Mouse (Mus musculus) ES-E14 (cell line): Measurements from ENCODE around the gene Serpinb9c.
"Not testable (repeated sequence)": the region's sequence is repeated elsewhere in the genome, so short reads cannot be mapped to it uniquely, and the experiment has no call there.

Experiments used
- CHD2 ChIP-seq: IDR thresholded peaks from 2 replicates; pipeline ENCODE4 v1.6.1; 2014; ENCODE audit warnings: mild to moderate bottlenecking, low read depth, low read length, inconsistent platforms
- HCFC1 ChIP-seq: IDR thresholded peaks from 2 replicates; pipeline ENCODE4 v1.6.1; 2012; ENCODE audit warnings: low read length, inconsistent platforms, borderline replicate concordance; ENCODE audit not compliant: insufficient read depth
- MAFK ChIP-seq: IDR thresholded peaks from 2 replicates; pipeline ENCODE4 v1.6.1; 2014; ENCODE audit warnings: mild to moderate bottlenecking, low read depth, low read length, inconsistent platforms; ENCODE audit not compliant: insufficient read depth
- ZC3H11A ChIP-seq: IDR thresholded peaks from 2 replicates; pipeline ENCODE4 v1.6.1; 2012; ENCODE audit warnings: low read depth, mild to moderate bottlenecking, inconsistent platforms, low read length, borderline replicate concordance
- ZNF384 ChIP-seq: IDR thresholded peaks from 2 replicates; pipeline ENCODE4 v1.6.1; 2012; ENCODE audit warnings: low read depth, low read length, inconsistent platforms

DNA sequence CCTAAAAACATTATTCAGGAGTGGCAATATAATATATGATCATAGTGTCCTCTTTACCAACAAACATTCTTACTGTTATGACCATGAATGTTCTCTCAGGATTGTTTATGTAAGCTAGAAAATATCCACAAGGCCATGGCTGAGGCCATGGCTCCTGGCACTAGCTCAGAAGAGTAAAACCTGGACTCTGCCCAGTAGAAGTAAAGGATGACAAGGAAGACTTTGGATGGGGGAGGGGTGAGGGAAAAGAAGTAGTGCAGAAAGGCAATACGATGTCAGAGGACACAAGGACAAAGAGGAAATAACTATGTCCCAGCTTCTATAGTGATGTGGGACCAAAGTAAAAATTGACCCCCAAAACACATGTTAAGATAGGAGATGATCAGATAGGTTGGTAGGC, 30.9 kb upstream of the Serpinb9c start:
- TF ChIP-seq ZNF384, ZC3H11A, MAFK, HCFC1, CHD2: not testable (repeated sequence)
